Mouse (Mus musculus): ENCODE measurements at regions not wholly inside any gene's neighbourhood (a gene's known extent, or its start where the extent isn't known, plus 50 kb on each side); places are given as distances from the start of the nearest gene placed in this dataset.

DNA sequence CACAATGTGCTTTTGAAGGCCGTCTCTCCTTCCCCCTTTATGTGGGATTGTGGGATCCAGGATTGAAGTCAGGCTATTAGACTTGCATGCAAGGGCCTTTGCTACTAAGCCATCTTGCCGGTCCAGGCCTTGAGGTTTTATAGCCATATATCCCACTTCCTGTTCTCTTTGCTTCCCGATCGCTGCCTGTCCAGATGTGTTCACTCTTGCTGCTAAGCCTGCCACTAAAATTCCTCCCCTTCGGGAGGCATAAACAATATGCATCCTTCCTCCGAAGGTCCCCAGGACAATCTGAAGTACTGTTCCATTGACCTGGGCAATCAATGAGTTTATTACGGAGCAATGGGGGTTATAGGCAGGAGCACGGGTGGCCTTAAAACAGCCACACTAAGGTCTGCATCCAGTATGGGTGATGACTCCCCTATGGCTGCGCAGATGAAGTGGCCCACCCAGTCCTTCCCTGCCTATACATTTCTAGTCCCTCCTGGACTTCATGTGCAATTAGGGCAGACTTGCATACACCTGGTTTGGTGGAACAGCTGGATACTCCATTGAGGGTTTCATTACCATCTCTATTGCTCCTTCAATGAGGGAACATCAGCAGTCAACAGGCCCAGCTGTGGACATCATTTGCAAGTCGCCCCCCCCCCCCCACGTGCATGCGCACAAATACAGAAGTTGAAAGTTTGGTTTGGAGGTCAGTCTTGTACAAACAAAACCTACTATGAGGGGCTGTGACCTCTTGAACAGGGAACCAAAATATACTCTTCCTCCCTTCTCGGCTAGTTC, 78.1 kb upstream of the Ctbp2 start:
- no peak for TF ChIP-seq E2F4 (IDR thresholded peaks at IDR 0.05; ENCODE audit: insufficient read depth)
- TF ChIP-seq POLR2A (IDR thresholded peaks at IDR 0.05; ENCODE audit: insufficient read length, low read depth) = no peak
- TF ChIP-seq TCF12 (IDR thresholded peaks at IDR 0.05; ENCODE audit: insufficient read depth, poor library complexity, severe bottlenecking) = no peak
- TF ChIP-seq REST (IDR thresholded peaks at IDR 0.05; ENCODE audit: insufficient read depth, insufficient read length) = no peak
- no peak for TF ChIP-seq MYOG (IDR thresholded peaks at IDR 0.05; ENCODE audit: control insufficient read depth in 1 of 3, insufficient read depth in 1 of 3, insufficient read length in 2 of 3, low read depth in 2 of 3)
- no peak for TF ChIP-seq USF1 (IDR thresholded peaks at IDR 0.05; ENCODE audit: low read depth)
